Mouse (Mus musculus) heart, adult 2 months (tissue): ENCODE data around the gene Ankrd34a.

Source experiments
- CTCF ChIP-seq: fragments of 200-600 bp; IDR thresholded peaks from 2 replicates; pipeline ENCODE4 v1.8.1; 2022; ENCODE audit warnings: antibody characterized with exemption, mild to moderate bottlenecking, moderate library complexity
- EP300 ChIP-seq: fragments of 200-500 bp; IDR thresholded peaks from 2 replicates; pipeline ENCODE4 v1.6.1; 2011; ENCODE audit warnings: low read depth, low read length, control low read depth; ENCODE audit not compliant: insufficient read depth

DNA sequence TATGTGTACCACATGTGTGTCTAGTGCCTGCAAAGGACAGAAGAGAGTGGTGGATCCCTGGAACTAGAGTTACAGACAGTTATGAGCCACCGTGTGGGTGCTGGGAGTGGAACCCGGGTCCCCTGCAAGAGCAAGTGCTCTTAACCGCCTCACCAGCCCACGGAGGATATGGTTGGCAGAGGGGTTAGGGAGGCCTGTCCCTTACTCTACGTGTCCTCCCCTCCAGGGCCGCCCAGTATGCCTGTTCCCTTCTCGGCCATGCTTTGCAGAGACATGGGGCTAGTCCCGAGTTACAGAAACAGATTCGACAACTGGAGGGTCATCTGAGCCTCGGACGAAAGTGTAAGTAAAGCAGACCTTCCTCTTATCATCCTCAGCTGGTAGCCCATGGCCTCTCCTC, 40.0 kb downstream of the Ankrd34a start:
- TF ChIP-seq CTCF (no peak), EP300 (no peak)
